ENCODE assay signal across 9 mouse cellular contexts in genomic region chr8:105397747-105398146, GRCm38 (mm10). TPM values are rescaled to one million over a fixed set of nuclear protein-coding genes. Genes with fewer than 3 reads are reported as not detected.
A peak's percentile ranks its signal among the peaks of the same experiment; 100 is the strongest.
DNase-seq lines count a peak whose midpoint lies in the region; ATAC-seq and TF ChIP-seq lines count a peak whose summit lies in the region.
"Had no signal": no experiment of that assay in that cellular context is flagged by ENCODE, and none has a peak within 500 bp of the region (broad histone marks: within the 10 kb centered on the region; RNA-seq: fewer than 3 reads in every experiment).

No protein-coding gene starts in this region.

- no peaks in the 10 kb centered on the region for H3K36me3 ChIP-seq in kidney, postnatal 0 days (ENCODE audit: insufficient read depth, low read length)
- no peaks in the 10 kb centered on the region for H3K36me3 ChIP-seq in forebrain, embryonic 13.5 days (ENCODE audit: poor library complexity, severe bottlenecking)
- H3K36me3 ChIP-seq: limb, embryonic 15.5 days had no signal

- H3K4me3 ChIP-seq in kidney, postnatal 0 days (replicated peaks; ENCODE audit: low read depth, low read length): no peak overlapping the region
- no peak overlapping the region for H3K4me3 ChIP-seq in forebrain, embryonic 13.5 days
- H3K4me3 ChIP-seq: limb, embryonic 15.5 days had no signal

- H3K9me3 ChIP-seq in kidney, postnatal 0 days (replicated peaks; ENCODE audit: low read length): no peaks in the 10 kb centered on the region
- no peaks in the 10 kb centered on the region for H3K9me3 ChIP-seq in forebrain, embryonic 13.5 days (replicated peaks)
- H3K9me3 ChIP-seq: limb, embryonic 15.5 days had no signal

- no peak for ATAC-seq in kidney, postnatal 0 days (replicated peaks; ENCODE audit: low FRiP score, low read depth)
- no peak for ATAC-seq in forebrain, embryonic 13.5 days

- no peak overlapping the region for H3K4me2 ChIP-seq in kidney, postnatal 0 days (ENCODE audit: low read length)
- H3K4me2 ChIP-seq in forebrain, embryonic 13.5 days: no peak overlapping the region
- H3K4me2 ChIP-seq: limb, embryonic 15.5 days had no signal

- peak; percentile 68 for DNase-seq in gastrocnemius, adult 18-20 months (ENCODE audit: low spot score)
- no peak for DNase-seq in gastrocnemius, postnatal 25 days
- peak; percentile 54 to 60 for DNase-seq in right cerebral cortex, postnatal 10 days (ENCODE audit: low spot score in 2 of 2)
- DNase-seq in right cerebral cortex, postnatal 25 days: no peak
- peak; percentile 78 for DNase-seq in cerebellum, adult 9-10 months
- DNase-seq in kidney, postnatal 0 days (ENCODE audit: low spot score): peak; percentile 89
- peak; percentile 36 for DNase-seq in retina, adult 2 months (ENCODE audit: low read depth, low spot score)

- H3K4me1 ChIP-seq in kidney, postnatal 0 days (replicated peaks; ENCODE audit: insufficient read depth, low read length): no peaks in the 10 kb centered on the region
- no peaks in the 10 kb centered on the region for H3K4me1 ChIP-seq in forebrain, embryonic 13.5 days
- H3K4me1 ChIP-seq: limb, embryonic 15.5 days had no signal

- H3K27me3 ChIP-seq in kidney, postnatal 0 days (ENCODE audit: insufficient read depth, low read length): no peaks in the 10 kb centered on the region
- 0 out of 2 replicates have a peak, but pooled peaks cover 3% of the 10 kb centered on the region for H3K27me3 ChIP-seq in forebrain, embryonic 13.5 days
- H3K27me3 ChIP-seq: limb, embryonic 15.5 days had no signal

- peak; percentile 81 for TF ChIP-seq CTCF in kidney, postnatal 0 days (IDR thresholded peaks at IDR 0.05; ENCODE audit: low read depth)

- H3K9ac ChIP-seq in kidney, postnatal 0 days (ENCODE audit: low read depth, low read length): no peak overlapping the region
- H3K9ac ChIP-seq in forebrain, embryonic 13.5 days: no peak overlapping the region
- H3K9ac ChIP-seq: limb, embryonic 15.5 days had no signal

- 25% methylated on average over 3 of the region's 3 CpGs for WGBS in kidney, postnatal 0 days
- WGBS in forebrain, embryonic 13.5 days: 37% methylated on average over 3 of the region's 3 CpGs

- no peak overlapping the region for H3K27ac ChIP-seq in kidney, postnatal 0 days
- no peak overlapping the region for H3K27ac ChIP-seq in forebrain, embryonic 13.5 days
- H3K27ac ChIP-seq: limb, embryonic 15.5 days had no signal

RNA-seq across cellular contexts. Expression of gene Kctd19, which starts 15.6 kb away (rescaled TPM):
- under 1 TPM in 1 of 2 experiments, not detected in 1; 0.21 TPM for total RNA-seq in gastrocnemius, adult 18-20 months (2021)
- not detected for total RNA-seq in gastrocnemius, postnatal 25 days (2021)
- polyA plus RNA-seq in kidney, postnatal 0 days (2015; fragmentation: Nextera tagmentation; extraction: Ambion mirVana): 0.05 TPM in 1 of 2 replicates, not detected in the other
- polyA plus RNA-seq in forebrain, embryonic 13.5 days (2015; fragmentation: Nextera tagmentation; extraction: Ambion mirVana): not detected in 2 replicates
- polyA plus RNA-seq: limb, embryonic 15.5 days had no signal

RNA-seq across cellular contexts. Expression of gene Lrrc36, which starts 15.6 kb away (rescaled TPM):
- total RNA-seq in gastrocnemius, adult 18-20 months (2021): under 1 TPM; 0.41 to 0.64 TPM
- total RNA-seq in gastrocnemius, postnatal 25 days (2021): under 1 TPM; 0.41 to 0.67 TPM
- polyA plus RNA-seq in kidney, postnatal 0 days (2015; fragmentation: Nextera tagmentation; extraction: Ambion mirVana): 0.15 and 0.34 TPM in 2 replicates
- polyA plus RNA-seq in forebrain, embryonic 13.5 days (2015; fragmentation: Nextera tagmentation; extraction: Ambion mirVana): 0.44 and 0.98 TPM in 2 replicates

RNA-seq across cellular contexts. Expression of gene Plekhg4, which starts 24.7 kb away (rescaled TPM):
- total RNA-seq in gastrocnemius, adult 18-20 months (2021): under 1 TPM in 1 of 2 experiments, not detected in 1; 0.09 TPM
- under 1 TPM in 1 of 2 experiments, not detected in 1; 0.11 TPM for total RNA-seq in gastrocnemius, postnatal 25 days (2021)
- polyA plus RNA-seq in kidney, postnatal 0 days (2015; fragmentation: Nextera tagmentation; extraction: Ambion mirVana): 0.31 and 0.33 TPM in 2 replicates
- 0.85 and 1.1 TPM in 2 replicates for polyA plus RNA-seq in forebrain, embryonic 13.5 days (2015; fragmentation: Nextera tagmentation; extraction: Ambion mirVana)

RNA-seq across cellular contexts. Expression of gene Slc9a5, which starts 49.1 kb away (rescaled TPM):
- total RNA-seq in gastrocnemius, adult 18-20 months (2021): under 1 TPM; 0.25 to 0.50 TPM
- total RNA-seq in gastrocnemius, postnatal 25 days (2021): under 1 TPM; 0.56 to 0.72 TPM
- polyA plus RNA-seq in kidney, postnatal 0 days (2015; fragmentation: Nextera tagmentation; extraction: Ambion mirVana): 1.3 and 1.4 TPM in 2 replicates
- polyA plus RNA-seq in forebrain, embryonic 13.5 days (2015; fragmentation: Nextera tagmentation; extraction: Ambion mirVana): 4.6 and 5.0 TPM in 2 replicates

RNA-seq across cellular contexts. Expression of gene Fhod1, which starts 50.0 kb away (rescaled TPM):
- 10 to 100 TPM; 19.7 to 26.1 TPM for total RNA-seq in gastrocnemius, adult 18-20 months (2021)
- total RNA-seq in gastrocnemius, postnatal 25 days (2021): 10 to 100 TPM; 17.4 to 24.6 TPM
- 1.8 and 2.3 TPM in 2 replicates for polyA plus RNA-seq in kidney, postnatal 0 days (2015; fragmentation: Nextera tagmentation; extraction: Ambion mirVana)
- 0.81 and 0.97 TPM in 2 replicates for polyA plus RNA-seq in forebrain, embryonic 13.5 days (2015; fragmentation: Nextera tagmentation; extraction: Ambion mirVana)

Comparison
In these comparisons a context has a peak if more than half of its experiments do, and no peak if none do; other contexts are left out.
1. DNase-seq: peak in gastrocnemius, adult 18-20 months (single experiment), right cerebral cortex, postnatal 10 days (2 of 2), cerebellum, adult 9-10 months (single experiment), kidney, postnatal 0 days (single experiment) and retina, adult 2 months (single experiment); none in gastrocnemius, postnatal 25 days (single experiment) and right cerebral cortex, postnatal 25 days (single experiment).